Mouse (Mus musculus): ENCODE data around the gene Sapcd1.

- TF ChIP-seq NRF1 (IDR thresholded peaks at IDR 0.05; ENCODE audit: low read depth, low read length): no peak
- TF ChIP-seq ZNF384 (IDR thresholded peaks at IDR 0.05; ENCODE audit: low read depth, low read length): no peak
- no peak for TF ChIP-seq POLR2A (IDR thresholded peaks at IDR 0.05; ENCODE audit: low read depth, low read length)
Measured at GRCm38 (mm10) chr17:35060737-35061297, 33.0 kb upstream of the Sapcd1 start.
